Mouse (Mus musculus) olfactory bulb, adult 2 months (tissue): ENCODE results near the gene Sgsm2.

Source experiments
- CTCF ChIP-seq: fragments of 200-500 bp; IDR thresholded peaks from 2 replicates; pipeline ENCODE4 v1.5.1; 2012; ENCODE audit warnings: low read depth, mild to moderate bottlenecking, low read length, moderate library complexity; ENCODE audit not compliant: insufficient read depth
- POLR2A ChIP-seq: fragments of 200-500 bp; IDR thresholded peaks from 2 replicates; pipeline ENCODE4 v1.6.1; 2012; ENCODE audit warnings: mild to moderate bottlenecking, low read depth, low read length, moderate library complexity; ENCODE audit not compliant: insufficient read depth

DNA sequence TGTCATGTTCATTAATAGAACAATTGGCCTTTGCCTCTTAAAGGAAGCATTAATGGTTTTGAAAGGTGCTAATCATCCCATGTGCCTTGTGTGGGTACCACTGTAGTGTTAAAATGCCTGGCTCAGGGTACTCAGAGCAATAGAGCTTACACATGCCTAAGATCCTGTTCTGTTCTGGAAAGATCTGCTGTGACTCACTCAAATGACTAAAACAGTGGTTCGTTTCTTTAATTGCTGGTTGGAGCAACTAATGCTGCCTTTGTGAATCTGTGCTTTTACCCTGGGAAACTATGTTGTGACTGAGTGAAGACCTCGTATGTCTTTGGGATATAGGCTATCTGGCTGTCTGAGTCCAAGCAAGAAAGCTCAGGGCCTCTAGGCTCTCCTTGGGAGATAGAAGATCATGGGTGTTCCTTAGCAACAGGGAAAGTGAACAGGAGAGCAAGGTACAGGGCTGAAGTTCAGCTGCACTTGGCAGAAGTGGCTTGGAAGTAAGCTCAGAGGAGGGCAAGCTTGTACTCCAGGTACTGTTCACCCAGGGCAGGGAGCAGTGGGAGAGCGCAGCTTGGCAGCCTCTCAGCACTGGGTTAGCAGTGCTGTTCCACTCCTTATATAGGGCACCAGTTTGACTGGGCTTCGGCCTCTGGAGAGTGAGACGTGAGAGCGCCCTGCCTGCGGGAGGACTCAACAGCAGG lies 74.0 kb downstream of the Sgsm2 start:
- TF ChIP-seq CTCF (no peak), POLR2A (no peak)
